Mouse (Mus musculus): ENCODE results near the gene Ptger4.

Ptger4 gene

DNA sequence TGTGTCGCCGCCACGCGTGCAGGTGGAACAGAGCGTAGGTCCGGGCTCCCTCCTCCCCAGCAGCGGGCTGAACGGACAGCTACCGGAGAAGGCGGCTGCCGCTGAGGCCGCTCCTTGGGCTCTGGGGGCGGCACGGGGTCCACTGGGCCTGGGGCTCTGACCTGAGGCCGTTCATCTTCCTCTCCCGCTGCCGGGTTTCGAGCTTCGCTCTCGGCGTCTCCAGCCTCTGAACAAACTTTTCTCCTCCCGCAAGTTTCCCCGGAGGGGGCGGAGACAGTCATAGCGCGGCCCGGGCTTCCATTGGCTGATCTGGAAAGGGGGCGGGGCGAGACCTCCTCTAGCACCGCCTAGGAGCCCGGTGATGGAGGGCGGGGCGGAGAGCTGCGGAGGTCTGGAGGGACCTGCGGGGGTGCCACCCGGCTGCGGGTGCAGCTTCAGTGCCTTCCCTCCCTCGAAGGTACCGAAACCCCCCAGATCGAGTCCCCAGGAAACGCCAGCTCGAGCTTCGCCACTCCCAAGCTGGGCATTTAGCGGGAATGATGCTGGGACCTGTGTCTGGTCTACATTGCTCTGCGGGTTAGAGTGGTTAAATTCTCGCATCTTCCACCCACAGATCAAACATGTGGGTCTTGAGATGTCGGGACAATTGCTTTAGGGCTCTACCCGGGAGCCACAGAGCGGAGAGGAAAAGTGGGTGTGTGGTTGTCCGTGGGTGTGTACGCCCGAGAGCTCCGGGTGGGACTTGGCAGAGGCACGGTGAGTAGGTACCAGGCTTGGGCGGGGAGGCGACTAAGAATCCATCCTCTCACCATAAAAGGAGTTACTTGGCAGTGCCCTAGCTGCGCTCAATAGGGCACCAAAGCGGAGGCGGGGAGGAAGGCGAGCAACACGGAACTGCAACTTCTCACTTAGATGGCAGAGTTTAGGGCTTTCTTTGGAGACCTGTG is at the start of gene Ptger4:
Gene Ptger4 (minus strand): TSS at position 229 of the 947 bp plus-strand sequence.
- peak; percentile 55 to 58 for DNase-seq

DNA sequence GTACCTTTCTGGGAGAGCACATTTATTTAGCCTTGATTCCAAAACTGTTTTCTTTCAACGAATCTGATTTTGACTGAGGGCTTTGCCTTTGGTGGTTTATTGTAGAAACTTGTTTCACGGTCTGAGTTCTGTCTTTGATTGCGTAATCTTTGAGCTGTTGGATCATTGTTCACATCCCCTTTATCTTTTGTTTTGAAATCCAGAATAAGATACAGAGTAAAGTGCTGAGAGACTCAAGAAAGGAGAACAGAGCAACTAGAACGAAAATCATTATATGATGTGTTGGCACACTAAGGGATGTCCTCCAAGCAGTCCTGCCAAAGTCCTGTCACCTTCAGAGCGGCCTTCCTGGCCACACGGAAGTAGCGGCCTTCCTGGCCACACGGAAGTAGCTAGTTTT is 44.4 kb upstream of the Ptger4 start:
- DNase-seq: no peak

DNA sequence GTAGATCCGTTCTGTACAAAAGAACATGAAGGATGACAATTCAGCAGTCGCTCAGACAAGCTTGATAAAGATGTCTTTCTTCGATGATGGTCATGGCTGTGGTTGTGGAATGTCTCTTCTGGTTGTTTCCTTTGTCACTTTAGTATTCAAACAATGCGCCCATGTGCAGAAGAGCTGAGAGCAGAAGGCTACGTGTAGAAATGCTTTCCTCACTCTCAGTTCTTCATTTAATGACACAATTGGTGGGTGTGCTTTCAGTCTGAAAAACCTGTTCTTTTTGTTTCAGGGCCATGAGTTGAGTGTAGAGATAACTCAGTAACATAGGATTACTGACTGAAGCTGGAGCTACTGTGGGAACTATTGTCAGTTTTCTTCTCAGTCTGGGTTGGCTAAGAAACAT is 43.1 kb upstream of the Ptger4 start:
- no peak for DNase-seq

DNA sequence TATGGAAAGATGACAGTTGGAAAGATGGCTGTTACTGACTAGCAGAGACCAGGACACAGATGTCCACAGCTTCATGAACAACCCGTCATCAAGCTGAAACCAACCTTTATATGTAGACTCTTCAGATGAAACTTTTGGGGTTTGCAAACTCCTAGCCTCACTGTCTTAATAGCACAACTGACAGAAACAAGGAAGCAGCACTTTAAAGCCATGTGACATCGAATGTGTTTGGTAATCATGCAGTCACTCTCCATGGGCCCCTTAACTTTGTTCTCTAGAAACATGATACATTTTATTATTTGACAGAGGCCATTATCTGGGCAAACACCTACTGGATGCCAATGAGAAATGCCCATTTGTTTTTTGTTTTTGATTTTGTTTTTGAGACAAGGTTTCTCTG is 37.3 kb upstream of the Ptger4 start:
- no peak for DNase-seq

DNA sequence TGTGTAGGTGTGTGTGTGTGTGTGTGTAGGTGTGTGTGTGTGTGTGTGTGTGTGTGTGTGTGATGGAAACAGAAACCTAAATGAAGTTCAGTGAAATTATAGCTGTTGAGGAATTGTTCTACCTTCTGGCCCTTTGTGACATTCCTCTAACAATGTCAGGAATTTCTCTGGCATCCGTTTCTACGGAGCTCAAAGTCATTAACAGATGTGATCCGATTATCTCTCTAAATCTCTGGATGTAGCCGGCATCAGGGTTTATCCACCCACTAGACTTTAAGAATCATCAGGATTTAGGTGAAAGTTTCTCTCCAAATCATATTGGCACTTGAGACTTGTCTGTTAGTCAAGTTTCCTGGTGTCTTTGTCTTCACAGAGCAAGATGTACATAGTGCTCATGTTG is 35.8 kb upstream of the Ptger4 start:
- no peak for DNase-seq

DNA sequence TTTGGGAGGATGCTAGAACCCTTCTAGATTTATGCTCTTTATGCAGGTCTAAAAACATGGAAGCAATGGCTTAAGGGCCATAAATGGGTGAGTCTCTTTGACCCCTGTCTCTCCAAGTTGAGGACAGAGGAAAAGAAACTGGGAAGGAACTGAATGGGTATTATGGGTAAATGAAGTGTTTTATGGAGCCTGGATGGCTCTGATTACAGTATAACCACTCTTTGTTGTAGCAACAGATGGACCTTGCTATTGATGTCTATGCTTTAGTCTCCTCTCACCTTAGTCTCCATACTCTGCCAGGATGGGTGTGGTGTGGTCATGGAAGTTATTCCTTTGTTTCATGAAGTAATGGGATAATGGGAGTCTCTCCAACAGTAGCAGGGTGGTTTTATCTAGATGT is 34.5 kb upstream of the Ptger4 start:
- DNase-seq: no peak

DNA sequence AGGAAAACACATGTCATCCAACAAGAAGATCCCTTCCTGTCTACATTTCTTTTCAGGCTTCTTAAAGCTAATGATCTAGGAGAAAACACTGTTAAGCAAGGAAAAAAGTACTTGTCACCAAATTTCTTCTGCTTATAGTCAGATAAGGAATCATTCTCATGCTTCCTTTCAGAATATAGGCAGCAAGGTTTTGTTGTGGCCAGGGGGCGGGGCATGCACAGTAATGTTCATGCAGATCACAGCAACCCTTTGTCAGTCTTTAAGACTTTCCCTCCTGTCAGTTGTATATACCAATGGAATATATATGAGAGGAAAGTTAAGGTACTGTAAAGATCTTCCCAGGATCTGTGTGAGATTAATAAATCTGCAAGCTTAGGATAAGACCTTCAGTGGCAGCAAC is 30.0 kb upstream of the Ptger4 start:
- DNase-seq: no peak

DNA sequence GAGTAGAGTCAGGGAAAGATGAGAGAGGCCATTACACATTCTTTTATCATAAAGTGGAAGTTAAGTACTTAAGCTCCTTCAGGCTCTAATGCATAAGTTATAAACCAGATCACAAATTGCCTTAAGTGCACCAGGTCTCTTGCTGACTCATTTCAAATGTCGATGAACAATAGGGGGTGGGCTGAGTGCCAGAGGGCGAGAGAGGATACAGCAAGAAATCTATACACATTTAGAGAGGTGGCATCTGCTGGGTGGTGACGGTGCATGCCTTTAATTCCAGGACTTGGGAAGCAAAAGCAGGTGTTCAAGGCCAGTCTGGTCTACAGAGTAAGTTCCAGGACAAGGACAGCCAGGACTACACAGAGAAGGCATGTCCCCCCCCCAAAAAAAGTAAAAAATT is 22.1 kb upstream of the Ptger4 start:
- no peak for DNase-seq

DNA sequence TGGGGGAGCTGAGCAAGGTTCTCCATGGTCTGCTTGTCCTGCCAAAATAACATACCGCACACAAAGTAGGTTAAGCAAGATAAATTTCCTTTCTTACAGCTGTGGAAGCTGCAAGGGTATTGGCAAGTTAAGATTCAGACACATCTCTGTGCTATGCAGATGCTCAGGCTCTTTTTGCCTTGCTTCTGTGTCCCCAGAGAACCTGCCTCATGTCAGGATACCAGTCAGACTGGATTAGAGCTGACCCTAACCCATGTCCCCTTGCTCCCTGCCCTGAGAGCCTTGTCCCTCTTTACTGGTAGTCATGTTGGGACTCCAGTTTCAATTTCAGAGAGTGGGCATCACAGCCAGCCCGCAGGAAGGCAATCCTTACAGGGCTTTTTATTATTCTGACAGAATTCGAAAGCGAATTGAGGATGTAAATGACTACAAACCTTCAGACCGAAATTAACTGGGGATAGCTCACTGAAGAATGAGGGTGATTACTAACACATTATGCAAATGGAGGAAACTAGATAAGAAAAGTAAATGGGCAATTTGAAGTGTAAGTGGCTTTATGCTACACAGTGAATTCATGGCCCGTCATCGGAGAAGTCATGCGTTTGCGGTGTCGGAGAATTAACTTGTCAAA is 19.0 kb upstream of the Ptger4 start:
- no peak for DNase-seq

DNA sequence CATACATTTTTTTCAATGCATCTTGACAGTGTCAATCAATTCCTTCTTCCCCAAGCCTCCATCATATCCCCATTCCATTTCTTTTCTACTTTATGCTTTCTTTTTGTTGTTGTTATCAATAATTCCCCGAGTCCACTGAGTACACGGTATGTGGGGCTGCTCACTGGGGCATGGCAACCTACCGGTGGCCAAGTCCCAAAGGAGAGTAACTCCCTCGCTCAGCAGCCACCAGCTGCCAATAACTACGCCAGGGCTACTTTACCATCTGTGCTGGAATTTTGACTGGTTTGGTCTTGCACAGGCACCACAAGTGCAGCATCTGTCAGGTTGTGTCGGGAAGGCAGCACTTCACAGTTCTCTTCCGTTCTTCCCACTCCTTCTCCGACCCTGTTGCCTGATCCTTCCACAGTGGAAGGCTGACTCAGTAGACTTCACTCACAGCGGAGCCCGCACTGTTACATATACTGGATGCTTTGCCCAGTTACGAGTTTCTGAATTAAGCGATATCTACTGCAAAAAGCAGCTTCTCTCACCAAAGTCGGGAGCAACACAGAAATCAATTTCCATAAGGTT is 18.2 kb upstream of the Ptger4 start:
- no peak for DNase-seq

DNA sequence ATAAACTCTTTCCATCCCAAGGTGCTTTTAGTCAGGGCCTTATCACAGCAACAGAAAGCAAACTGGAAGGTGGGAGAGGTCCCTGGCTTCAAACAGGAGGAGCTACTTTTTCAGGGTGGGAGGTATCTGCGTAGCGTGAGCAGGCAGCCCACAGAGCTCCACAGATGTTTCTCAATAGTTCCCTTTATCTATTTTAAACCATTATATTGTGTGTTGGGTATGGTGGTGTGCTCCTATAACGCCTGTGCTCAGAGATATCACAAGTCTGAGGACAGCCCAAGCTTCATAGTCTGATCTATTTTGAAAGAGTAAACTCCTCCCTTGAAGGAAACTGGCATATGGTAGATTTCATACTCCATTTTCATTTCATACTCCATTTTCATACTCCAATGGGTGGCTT is 17.0 kb upstream of the Ptger4 start:
- no peak for DNase-seq

DNA sequence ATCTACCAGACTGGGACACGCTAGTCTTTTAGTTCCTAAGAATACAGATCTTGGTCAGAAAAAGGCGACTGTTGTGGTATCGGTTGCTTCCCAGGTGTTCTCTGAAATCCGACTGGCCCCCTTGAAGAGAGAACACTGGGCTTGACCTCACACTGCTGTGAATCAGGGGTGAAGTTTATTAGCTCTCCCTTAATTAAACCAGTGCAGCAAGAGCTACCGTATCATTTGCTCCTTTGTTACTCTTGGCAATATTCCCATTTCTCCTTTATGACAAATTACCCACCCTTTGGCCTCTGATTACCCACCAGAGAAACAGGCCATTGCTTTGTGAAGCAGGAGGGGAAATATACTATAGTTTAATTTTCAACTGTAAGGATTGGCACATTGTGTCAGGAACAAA is 16.2 kb upstream of the Ptger4 start:
- DNase-seq: no peak

DNA sequence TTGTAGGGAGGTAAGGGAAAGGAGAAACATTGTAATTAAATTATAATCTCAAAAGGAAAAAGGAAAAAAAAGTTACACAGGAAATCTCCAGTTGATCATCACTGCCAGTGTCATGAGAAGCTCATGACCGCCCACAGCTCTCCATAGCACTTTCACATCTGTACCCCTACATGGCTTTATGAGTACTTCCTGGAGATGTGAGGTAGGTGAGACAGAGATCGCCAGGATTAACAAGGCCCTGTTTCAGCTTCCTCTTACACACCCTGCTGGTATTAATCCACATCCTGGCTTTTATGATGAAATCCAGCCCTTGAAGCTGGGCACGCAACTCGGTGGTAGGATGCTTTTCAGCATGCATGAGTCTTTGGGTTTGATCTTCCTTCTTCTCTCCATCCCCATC is 6.2 kb upstream of the Ptger4 start:
- DNase-seq: no peak

DNA sequence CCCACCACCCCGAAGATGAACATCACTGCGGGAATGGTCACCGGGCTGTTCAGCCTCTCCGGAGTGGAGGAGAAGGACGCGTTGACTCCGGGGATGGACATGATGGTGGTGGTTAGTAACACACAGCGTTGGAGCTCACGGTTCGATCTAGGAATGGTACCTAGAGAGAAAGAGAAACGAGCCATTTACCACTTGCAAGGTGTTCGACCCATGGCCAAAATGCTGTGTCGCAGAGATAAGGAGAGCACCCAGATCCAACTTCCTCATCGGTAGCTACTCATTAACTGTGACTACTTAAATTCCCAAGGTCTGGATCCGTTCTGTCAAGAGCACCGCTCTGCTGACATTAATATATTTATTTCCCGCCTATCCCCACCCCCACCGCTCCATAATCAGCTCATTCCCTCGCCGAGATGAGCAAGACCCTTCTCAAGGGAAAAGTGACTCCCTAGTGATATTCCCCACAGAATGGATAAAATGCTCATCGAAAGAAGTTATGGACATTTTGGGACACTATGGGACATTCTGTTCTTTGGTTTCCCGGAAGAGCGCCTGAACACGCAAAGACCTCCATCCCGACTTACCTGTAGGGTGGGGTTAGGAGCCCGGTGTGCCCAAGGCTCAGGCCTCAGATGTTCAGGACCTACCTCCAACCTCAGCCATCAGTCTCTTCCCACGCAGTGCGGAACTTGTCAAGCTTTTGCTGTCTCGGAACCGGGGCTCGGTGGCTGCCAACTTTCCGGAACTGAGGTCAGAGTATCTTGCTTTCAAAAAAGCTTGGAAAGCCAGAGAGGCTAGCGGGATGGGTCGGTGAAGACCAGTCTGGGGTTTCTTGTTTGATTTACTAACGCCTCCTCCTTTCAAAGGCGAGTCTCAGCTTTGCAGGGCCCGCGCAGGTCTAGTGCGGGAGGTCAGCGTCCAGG is 690 bp downstream of the Ptger4 start:
- DNase-seq: peak in 1 of 2 experiments; percentile 8

DNA sequence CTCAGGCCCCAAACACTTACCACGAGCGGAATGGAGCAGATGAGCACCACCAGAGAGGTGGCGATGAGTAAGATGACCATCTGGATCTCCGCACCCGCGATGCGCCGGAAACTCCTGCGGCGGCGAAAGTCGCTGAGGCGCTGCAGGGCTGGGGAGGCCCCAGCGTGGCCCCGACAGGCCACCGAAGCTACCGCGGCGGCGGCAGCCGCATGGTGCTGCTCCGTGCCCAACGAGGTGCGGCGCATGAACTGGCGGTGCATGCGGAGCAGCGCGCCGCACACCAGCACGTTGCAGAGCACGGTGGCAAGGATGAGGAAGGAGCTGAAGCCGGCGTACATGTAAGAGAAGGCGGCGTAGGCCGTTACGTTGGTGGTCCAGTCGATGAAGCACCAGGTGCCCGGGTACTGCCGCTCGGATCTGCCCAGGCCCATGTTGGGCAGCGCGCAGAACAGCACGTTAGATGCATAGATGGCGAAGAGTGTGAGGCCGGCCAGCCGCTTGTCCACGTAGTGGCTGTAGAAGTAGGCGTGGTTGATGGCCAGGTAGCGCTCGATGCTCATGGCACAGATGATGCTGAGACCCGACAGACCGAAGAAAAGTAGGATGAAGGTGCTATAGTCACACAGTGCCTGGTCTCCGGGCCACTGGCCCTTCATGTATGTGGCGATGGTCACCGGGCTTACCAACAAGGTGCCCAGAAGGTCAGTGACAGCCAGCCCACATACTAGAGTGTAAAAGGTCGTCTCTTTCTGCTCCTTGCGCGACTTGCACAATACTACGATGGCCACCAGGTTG is 1.5 kb downstream of the Ptger4 start:
- DNase-seq: peak in 1 of 2 experiments; percentile 10

DNA sequence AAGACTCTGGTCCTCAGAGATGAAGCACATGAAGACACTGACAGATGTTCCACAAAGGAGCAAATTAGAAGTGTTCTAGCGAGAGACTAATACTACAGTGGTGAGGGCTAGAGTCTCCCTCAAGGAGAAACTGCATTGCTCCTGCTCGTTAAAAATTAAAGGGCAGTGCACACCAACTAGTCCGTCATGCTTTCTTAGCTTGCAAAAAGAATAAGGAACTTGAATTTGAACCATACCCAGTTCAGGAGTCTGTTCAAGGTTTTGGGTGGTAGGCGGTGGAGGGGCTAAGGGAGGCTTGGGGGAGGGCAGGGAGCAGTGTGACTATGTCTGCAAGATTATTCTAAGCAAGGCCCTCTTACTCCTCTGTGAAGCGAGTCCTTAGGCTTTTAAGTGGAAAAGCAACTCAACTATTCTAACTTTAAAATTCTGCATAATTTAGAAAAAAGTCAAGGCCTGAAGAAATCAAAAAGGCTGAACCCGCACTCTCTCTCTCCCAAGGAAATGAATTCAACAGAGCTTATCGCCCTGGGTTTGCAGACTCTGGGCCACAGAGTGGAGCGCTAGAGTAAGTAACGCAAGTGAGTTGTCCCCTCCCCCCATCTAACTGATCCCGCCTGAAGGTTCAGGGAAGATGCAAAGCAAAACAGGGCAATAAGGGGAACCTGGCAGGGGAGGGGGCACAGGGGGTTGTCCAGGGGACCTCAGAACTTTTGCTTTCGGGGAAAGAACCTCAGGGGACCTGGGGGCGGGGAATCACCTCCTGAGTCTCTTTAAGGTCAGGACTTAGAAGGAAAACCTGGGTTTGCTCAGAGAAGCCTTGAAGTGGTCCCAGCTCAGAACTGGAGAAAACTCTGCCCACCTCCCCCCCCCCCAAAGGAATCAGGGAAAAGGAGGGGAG is 2.4 kb downstream of the Ptger4 start:
- no peak for DNase-seq

DNA sequence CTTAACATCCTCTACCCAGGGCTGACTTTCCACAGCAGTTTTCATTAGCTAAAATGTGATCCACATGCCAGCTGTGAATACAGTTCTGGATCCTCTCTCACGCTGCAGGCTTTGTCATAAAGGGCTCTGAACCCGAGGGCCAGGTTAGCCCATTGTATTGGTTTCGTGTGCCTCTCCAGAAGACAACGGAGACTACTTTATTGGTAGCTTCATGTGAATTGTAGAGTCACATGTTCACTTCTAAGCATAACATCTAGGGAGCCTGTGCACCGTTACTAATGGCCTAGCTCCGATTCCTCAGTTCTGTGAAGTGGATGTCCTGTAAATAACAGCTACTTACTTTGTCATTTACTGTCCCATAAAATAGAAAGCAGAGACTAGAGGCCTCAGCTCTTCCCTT is 3.6 kb downstream of the Ptger4 start:
- no peak for DNase-seq

DNA sequence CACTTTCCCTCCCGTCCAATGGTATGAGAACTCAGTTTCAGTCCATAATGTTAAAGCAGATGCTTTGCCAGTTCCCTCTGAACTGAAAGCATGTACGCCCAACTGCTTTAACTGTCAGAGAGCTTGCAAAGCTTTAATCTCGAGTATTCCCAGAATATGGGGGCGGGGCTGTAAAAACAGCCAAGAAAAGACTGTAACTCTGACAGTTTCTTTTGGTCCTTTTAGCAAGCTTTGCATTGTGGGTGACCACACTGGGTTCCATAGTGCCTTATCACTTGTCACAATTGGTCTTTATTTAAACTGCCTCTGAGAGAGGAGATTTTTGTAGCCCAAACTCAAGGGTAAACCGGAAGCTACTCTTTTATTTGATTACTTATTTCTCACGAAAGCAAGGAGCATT is 4.1 kb downstream of the Ptger4 start:
- no peak for DNase-seq

DNA sequence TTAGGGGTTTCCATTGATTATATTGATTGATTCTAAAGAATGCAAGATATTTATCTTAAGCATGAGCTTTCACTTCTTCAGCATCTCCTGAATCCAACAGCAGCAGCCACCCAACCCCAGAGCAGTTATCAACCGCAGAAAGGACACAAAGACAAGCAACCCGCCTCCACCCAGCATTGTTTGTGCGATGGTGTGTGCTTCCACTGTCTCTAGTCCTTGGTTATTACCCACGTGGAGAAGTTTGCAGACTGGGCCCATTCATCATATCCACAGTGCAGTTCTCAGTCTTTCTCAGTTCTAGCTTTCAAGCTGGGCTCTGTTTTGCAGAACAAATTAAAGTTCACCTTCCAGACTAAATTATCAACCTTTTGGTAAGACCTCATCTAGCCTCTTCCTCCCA is 4.6 kb downstream of the Ptger4 start:
- no peak for DNase-seq

DNA sequence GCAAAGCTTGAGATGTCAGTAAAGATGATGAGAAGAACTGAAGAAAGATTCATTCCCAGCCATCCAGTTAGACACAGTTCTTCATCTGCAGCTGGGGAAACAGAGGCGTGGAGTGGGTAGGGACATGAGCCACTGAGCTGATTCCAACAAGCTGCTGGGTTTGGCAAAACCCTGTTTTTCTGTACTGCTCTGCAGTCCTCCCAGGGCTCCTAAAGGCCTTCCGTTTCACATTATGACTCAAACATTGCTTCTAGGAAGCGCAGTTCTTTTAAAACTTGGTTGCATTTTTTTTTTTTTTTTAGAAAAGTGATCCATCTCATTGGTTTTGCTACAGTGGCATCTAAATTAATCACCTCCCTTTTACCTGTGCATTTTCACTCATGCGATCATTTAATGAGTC is 5.4 kb downstream of the Ptger4 start:
- DNase-seq: no peak

DNA sequence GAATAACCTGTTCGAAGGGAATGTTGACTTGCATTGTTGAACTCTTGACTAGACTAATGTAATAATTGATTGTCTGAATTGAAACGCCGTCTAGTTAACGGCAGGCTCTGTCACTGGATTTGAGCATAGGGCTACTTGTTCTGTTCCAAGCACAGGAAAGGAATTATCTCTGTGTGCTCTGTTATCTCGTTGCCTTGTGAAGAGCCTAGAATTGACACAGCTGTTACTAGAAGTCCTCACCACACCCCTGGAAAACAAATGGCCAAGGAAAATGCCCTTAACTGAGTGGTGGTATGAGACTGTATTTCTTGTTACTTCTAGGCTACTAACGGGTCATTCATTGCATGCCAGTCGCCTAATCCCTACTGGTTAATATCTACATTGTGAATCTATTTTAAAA is 5.9 kb downstream of the Ptger4 start:
- no peak for DNase-seq
